Mouse (Mus musculus): ENCODE measurements around the gene Meis3. TPM values are rescaled to one million over a fixed set of nuclear protein-coding genes. Genes with fewer than 3 reads are reported as not detected.

The Meis3 gene
- polyA plus RNA-seq, 1 experiment from 2014 or later: 28.9 TPM

- Histone ChIP-seq H3K27ac (0 out of 2 replicates have a peak overlapping the region, but pooled peaks have one; percentile 60), H3K4me2 (no peak overlapping the region), H3K4me1 (peaks cover 44% of the 10 kb centered on the region), H3K36me3 (no peaks in the 10 kb centered on the region), H3K27me3 (peaks cover 5% of the 10 kb centered on the region; the same call in 1 of the 2 replicates), H3K4me3 (replicated peaks) (no peak overlapping the region), H3K9me3 (replicated peaks) (no peaks in the 10 kb centered on the region), H3K9ac (no peak overlapping the region)
- peak; percentile 55 for ATAC-seq (replicated peaks; ENCODE audit: low FRiP score)
- 0% methylated on average over 1 of the region's 1 CpGs for WGBS
These were observed 2.7 kb upstream of the Meis3 start for GRCm38 (mm10) chr7:16172141-16172581.

GRCm38 (mm10) chr7:16172586-16173140 lies 2.2 kb upstream of the Meis3 start:
- H3K27me3 ChIP-seq: peaks cover 5% of the 10 kb centered on the region; the same call in 1 of the 2 replicates
- ATAC-seq (replicated peaks; ENCODE audit: low FRiP score): 0 out of 2 replicates have a peak, but pooled peaks have one; percentile 23
- 8% methylated on average over 1 of the region's 1 CpGs for WGBS
- H3K4me3 ChIP-seq (replicated peaks): no peak overlapping the region
- H3K4me1 ChIP-seq: peaks cover 44% of the 10 kb centered on the region
- H3K9ac ChIP-seq: no peak overlapping the region
- no peaks in the 10 kb centered on the region for H3K9me3 ChIP-seq (replicated peaks)
- no peaks in the 10 kb centered on the region for H3K36me3 ChIP-seq
- H3K27ac ChIP-seq: peak overlapping the region; percentile 60; the same call in 1 of the 2 replicates
- H3K4me2 ChIP-seq: 0 out of 2 replicates have a peak overlapping the region, but pooled peaks have one; percentile 2

GRCm38 (mm10) chr7:16173146-16173545 lies 1.7 kb upstream of the Meis3 start:
- no peak overlapping the region for H3K4me3 ChIP-seq (replicated peaks)
- no peaks in the 10 kb centered on the region for H3K36me3 ChIP-seq
- H3K9ac ChIP-seq: no peak overlapping the region
- WGBS: 9% methylated on average over 5 of the region's 5 CpGs
- peaks cover 5% of the 10 kb centered on the region; the same call in 1 of the 2 replicates for H3K27me3 ChIP-seq
- ATAC-seq (replicated peaks; ENCODE audit: low FRiP score): no peak; the same call in 1 of the 2 replicates
- no peaks in the 10 kb centered on the region for H3K9me3 ChIP-seq (replicated peaks)
- H3K4me1 ChIP-seq: peaks cover 44% of the 10 kb centered on the region
- H3K27ac ChIP-seq: peak overlapping the region; percentile 3; the same call in 1 of the 2 replicates
- 0 out of 2 replicates have a peak overlapping the region, but pooled peaks have one; percentile 2 for H3K4me2 ChIP-seq

- Histone ChIP-seq H3K4me3 (replicated peaks) (peak overlapping the region; percentile 62), H3K27me3 (peaks cover 5% of the 10 kb centered on the region; the same call in 1 of the 2 replicates), H3K36me3 (peaks cover 10% of the 10 kb centered on the region), H3K4me1 (peaks cover 44% of the 10 kb centered on the region), H3K4me2 (peak overlapping the region; percentile 81), H3K9ac (peak overlapping the region; percentile 61), H3K9me3 (replicated peaks) (no peaks in the 10 kb centered on the region), H3K27ac (peak overlapping the region; percentile 28; the same call in 1 of the 2 replicates)
- ATAC-seq (replicated peaks; ENCODE audit: low FRiP score): peak; percentile 3; the same call in 1 of the 2 replicates
- WGBS: 0% methylated on average over 10 of the region's 10 CpGs
These were observed 647 bp downstream of the Meis3 start for GRCm38 (mm10) chr7:16175542-16175931.

GRCm38 (mm10) chr7:16178114-16178513 lies 3.2 kb downstream of the Meis3 start:
- ATAC-seq (replicated peaks; ENCODE audit: low FRiP score): no peak
- 88% methylated on average over 4 of the region's 4 CpGs for WGBS
- H3K27me3 ChIP-seq: peaks cover 5% of the 10 kb centered on the region; the same call in 1 of the 2 replicates
- no peaks in the 10 kb centered on the region for H3K9me3 ChIP-seq (replicated peaks)
- H3K36me3 ChIP-seq: peaks cover 10% of the 10 kb centered on the region
- H3K27ac ChIP-seq: no peak overlapping the region
- peaks cover 30% of the 10 kb centered on the region for H3K4me1 ChIP-seq
- no peak overlapping the region for H3K4me3 ChIP-seq (replicated peaks)
- H3K4me2 ChIP-seq: no peak overlapping the region
- no peak overlapping the region for H3K9ac ChIP-seq

GRCm38 (mm10) chr7:16183663-16184062 lies 8.8 kb downstream of the Meis3 start:
- Histone ChIP-seq H3K9ac (no peak overlapping the region), H3K4me1 (no peaks in the 10 kb centered on the region), H3K27ac (no peak overlapping the region), H3K27me3 (no peaks in the 10 kb centered on the region), H3K4me3 (replicated peaks) (no peak overlapping the region), H3K36me3 (peaks cover 13% of the 10 kb centered on the region), H3K9me3 (replicated peaks) (no peaks in the 10 kb centered on the region), H3K4me2 (no peak overlapping the region)
- 0 out of 2 replicates have a peak, but pooled peaks have one; percentile 22 for ATAC-seq (replicated peaks; ENCODE audit: low FRiP score)
- WGBS: 24% methylated on average over 8 of the region's 8 CpGs

GRCm38 (mm10) chr7:16187494-16187893 lies 12.6 kb downstream of the Meis3 start:
- Histone ChIP-seq H3K27me3 (no peaks in the 10 kb centered on the region), H3K27ac (no peak overlapping the region), H3K4me2 (no peak overlapping the region), H3K9me3 (replicated peaks) (no peaks in the 10 kb centered on the region), H3K9ac (no peak overlapping the region), H3K4me3 (replicated peaks) (no peak overlapping the region), H3K4me1 (no peaks in the 10 kb centered on the region), H3K36me3 (peaks cover 4% of the 10 kb centered on the region; the same call in 1 of the 2 replicates)
- ATAC-seq (replicated peaks; ENCODE audit: low FRiP score): no peak
- WGBS: 83% methylated on average over 8 of the region's 8 CpGs

GRCm38 (mm10) chr7:16192315-16192714 lies 17.4 kb downstream of the Meis3 start:
- H3K9me3 ChIP-seq (replicated peaks): no peaks in the 10 kb centered on the region
- no peak overlapping the region for H3K27ac ChIP-seq
- H3K4me3 ChIP-seq (replicated peaks): no peak overlapping the region
- H3K9ac ChIP-seq: no peak overlapping the region
- H3K36me3 ChIP-seq: peaks cover 4% of the 10 kb centered on the region
- no peaks in the 10 kb centered on the region for H3K27me3 ChIP-seq
- no peak for ATAC-seq (replicated peaks; ENCODE audit: low FRiP score)
- 18% methylated on average over 5 of the region's 5 CpGs for WGBS
- H3K4me2 ChIP-seq: no peak overlapping the region
- peaks cover 4% of the 10 kb centered on the region; the same call in 1 of the 2 replicates for H3K4me1 ChIP-seq

- Histone ChIP-seq H3K27ac (no peak overlapping the region), H3K9ac (no peak overlapping the region), H3K9me3 (replicated peaks) (no peaks in the 10 kb centered on the region), H3K27me3 (no peaks in the 10 kb centered on the region), H3K36me3 (peaks cover 18% of the 10 kb centered on the region), H3K4me1 (peaks cover 5% of the 10 kb centered on the region; the same call in 1 of the 2 replicates), H3K4me2 (no peak overlapping the region), H3K4me3 (replicated peaks) (no peak overlapping the region)
- WGBS: 44% methylated on average over 3 of the region's 3 CpGs
- ATAC-seq (replicated peaks; ENCODE audit: low FRiP score): no peak
These were observed 18.8 kb downstream of the Meis3 start for GRCm38 (mm10) chr7:16193702-16194101.

- Histone ChIP-seq H3K36me3 (peaks cover 45% of the 10 kb centered on the region), H3K4me2 (no peak overlapping the region), H3K9ac (no peak overlapping the region), H3K9me3 (replicated peaks) (no peaks in the 10 kb centered on the region), H3K27ac (no peak overlapping the region), H3K4me1 (peaks cover 5% of the 10 kb centered on the region; the same call in 1 of the 2 replicates), H3K4me3 (replicated peaks) (no peak overlapping the region), H3K27me3 (no peaks in the 10 kb centered on the region)
- ATAC-seq (replicated peaks; ENCODE audit: low FRiP score): 0 out of 2 replicates have a peak, but pooled peaks have one; percentile 9
- 46% methylated on average over 6 of the region's 6 CpGs for WGBS
These were observed 21.7 kb downstream of the Meis3 start for GRCm38 (mm10) chr7:16196616-16197015.

GRCm38 (mm10) chr7:16197166-16197565 lies 22.3 kb downstream of the Meis3 start:
- ATAC-seq (replicated peaks; ENCODE audit: low FRiP score): no peak
- H3K4me1 ChIP-seq: peaks cover 5% of the 10 kb centered on the region; the same call in 1 of the 2 replicates
- no peaks in the 10 kb centered on the region for H3K9me3 ChIP-seq (replicated peaks)
- H3K27me3 ChIP-seq: no peaks in the 10 kb centered on the region
- WGBS: 63% methylated on average over 5 of the region's 5 CpGs
- peaks cover 50% of the 10 kb centered on the region for H3K36me3 ChIP-seq
- H3K27ac ChIP-seq: 0 out of 2 replicates have a peak overlapping the region, but pooled peaks have one; percentile 13
- H3K4me3 ChIP-seq (replicated peaks): no peak overlapping the region
- H3K9ac ChIP-seq: no peak overlapping the region
- H3K4me2 ChIP-seq: no peak overlapping the region

- H3K9me3 ChIP-seq (replicated peaks): no peaks in the 10 kb centered on the region
- peaks cover 11% of the 10 kb centered on the region; the same call in 1 of the 2 replicates for H3K4me1 ChIP-seq
- H3K27ac ChIP-seq: no peak overlapping the region
- ATAC-seq (replicated peaks; ENCODE audit: low FRiP score): no peak
- 81% methylated on average over 11 of the region's 11 CpGs for WGBS
- no peak overlapping the region for H3K4me3 ChIP-seq (replicated peaks)
- peaks cover 64% of the 10 kb centered on the region for H3K36me3 ChIP-seq
- H3K27me3 ChIP-seq: no peaks in the 10 kb centered on the region
- no peak overlapping the region for H3K4me2 ChIP-seq
- H3K9ac ChIP-seq: no peak overlapping the region
These were observed 23.6 kb downstream of the Meis3 start for GRCm38 (mm10) chr7:16198540-16198939.

All from kidney, embryonic 15.5 days (tissue).